Mouse (Mus musculus): ENCODE results near the gene Slc24a4. TPM values are rescaled to one million over a fixed set of nuclear protein-coding genes. Genes with fewer than 3 reads are reported as not detected.

Slc24a4 gene
- polyA plus RNA-seq, 1 experiment from 2014 or later, result 2.4 TPM

DNA sequence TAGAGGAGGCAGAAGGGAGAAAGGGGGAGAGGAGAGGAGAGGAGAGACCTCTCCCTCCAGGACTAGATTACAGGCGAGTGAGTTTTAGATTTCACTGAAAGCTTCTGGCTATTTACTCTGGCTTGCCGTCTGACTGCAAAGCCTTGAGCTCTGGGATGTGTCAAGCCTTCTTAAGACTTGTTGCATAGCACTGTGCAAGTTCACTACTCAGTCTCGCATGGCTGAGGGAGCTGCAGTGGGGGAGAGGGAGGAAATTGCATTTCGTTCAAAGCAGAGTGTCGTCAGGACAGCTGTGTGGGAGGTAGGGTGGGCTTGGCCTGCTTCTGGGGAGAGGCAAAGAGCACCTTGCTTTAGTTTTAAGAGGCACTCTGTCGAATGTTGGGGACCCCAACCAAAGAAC, 163.2 kb downstream of the Slc24a4 start:
- no peak overlapping the region for H3K4me2 ChIP-seq (replicated peaks)
- H3K9me3 ChIP-seq (ENCODE audit: control insufficient read depth, low read length), result no peaks in the 10 kb centered on the region
- no peak overlapping the region for H3K9ac ChIP-seq
- DNase-seq (ENCODE audit: low spot score), result no peak
- no peak overlapping the region for H3K4me3 ChIP-seq (replicated peaks; ENCODE audit: low read length)
- no peaks in the 10 kb centered on the region for H3K36me3 ChIP-seq (replicated peaks; ENCODE audit: control insufficient read depth, insufficient read depth)
- H3K4me1 ChIP-seq (replicated peaks; ENCODE audit: control insufficient read depth, insufficient read depth, low read length), result peaks cover 7% of the 10 kb centered on the region; the same call in 1 of the 2 replicates
- ATAC-seq (ENCODE audit: low FRiP score), result no peak
- 60% methylated on average over 6 of the region's 6 CpGs for WGBS
- no peak overlapping the region for H3K27ac ChIP-seq
- no peaks in the 10 kb centered on the region for H3K27me3 ChIP-seq (ENCODE audit: control insufficient read depth, insufficient read depth, low read length)

DNA sequence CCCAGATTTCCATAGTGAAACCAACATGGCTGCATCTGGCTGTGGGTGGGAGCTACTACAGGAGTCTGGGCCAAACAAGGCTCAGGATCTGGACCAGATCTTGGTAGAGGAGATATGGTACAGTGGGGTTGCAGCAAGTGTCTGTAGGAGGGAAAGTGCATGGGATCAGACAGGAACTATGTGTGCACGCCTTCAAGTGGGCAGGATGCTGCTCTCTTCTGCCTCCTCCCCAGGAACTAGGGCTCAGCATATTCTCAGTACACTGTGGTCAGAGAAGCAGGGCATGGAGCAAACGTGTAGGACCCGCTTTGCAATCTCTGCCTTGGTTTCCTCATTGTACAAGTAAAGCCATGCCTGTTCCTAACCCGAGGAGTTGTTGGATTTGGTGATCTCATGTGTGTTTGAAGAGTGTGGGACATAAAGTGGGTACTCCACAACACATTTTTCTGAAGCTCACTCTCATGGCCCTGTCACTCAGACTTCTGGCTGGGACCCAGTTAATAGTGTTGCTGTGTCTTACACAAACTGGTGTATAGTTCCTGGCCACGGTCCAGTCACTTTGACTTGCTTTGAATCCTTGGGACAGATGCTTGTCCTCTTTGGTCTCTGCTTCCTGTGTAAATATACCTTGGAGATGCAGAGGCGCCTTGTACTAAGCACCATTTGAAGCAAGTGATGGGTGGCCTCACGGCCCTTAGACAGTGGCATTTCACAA, 164.1 kb downstream of the Slc24a4 start:
- no peaks in the 10 kb centered on the region for H3K27me3 ChIP-seq (ENCODE audit: control insufficient read depth, insufficient read depth, low read length)

DNA sequence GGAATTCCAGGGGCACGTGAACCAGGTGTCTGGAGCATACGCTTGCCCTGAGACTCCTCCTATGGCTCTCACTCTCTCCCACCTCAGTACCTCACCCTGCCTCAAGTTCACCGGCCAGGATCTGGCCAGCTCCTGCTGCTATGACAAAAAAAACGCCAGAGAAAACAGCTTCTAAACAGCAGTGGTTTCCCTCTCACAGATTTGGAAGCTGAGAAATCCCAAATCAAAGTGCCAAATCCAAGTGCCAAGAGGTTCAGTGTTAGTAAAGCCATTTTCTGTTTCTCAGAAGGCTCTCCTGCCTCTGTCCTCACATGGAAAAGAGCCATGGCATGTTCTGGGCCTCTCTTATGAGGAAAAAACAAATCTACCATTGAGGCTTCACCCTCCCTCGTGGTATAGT, 166.1 kb downstream of the Slc24a4 start:
- no peaks in the 10 kb centered on the region for H3K9me3 ChIP-seq (ENCODE audit: control insufficient read depth, low read length)
- ATAC-seq (ENCODE audit: low FRiP score) (no peak), DNase-seq (ENCODE audit: low spot score) (no peak)
- H3K4me2 ChIP-seq (replicated peaks), result no peak overlapping the region
- no peaks in the 10 kb centered on the region for H3K36me3 ChIP-seq (replicated peaks; ENCODE audit: control insufficient read depth, insufficient read depth)
- H3K27me3 ChIP-seq (ENCODE audit: control insufficient read depth, insufficient read depth, low read length), result no peaks in the 10 kb centered on the region
- WGBS, result 79% methylated on average over 5 of the region's 5 CpGs
- no peaks in the 10 kb centered on the region for H3K4me1 ChIP-seq (replicated peaks; ENCODE audit: control insufficient read depth, insufficient read depth, low read length)
- H3K27ac ChIP-seq, result no peak overlapping the region
- H3K9ac ChIP-seq, result no peak overlapping the region
- H3K4me3 ChIP-seq (replicated peaks; ENCODE audit: low read length), result no peak overlapping the region

More for the DNA sequence above, 164.1 kb downstream of the Slc24a4 start:
- Histone ChIP-seq H3K4me3 (replicated peaks; ENCODE audit: low read length) (no peak overlapping the region), H3K27ac (no peak overlapping the region), H3K9me3 (ENCODE audit: control insufficient read depth, low read length) (no peaks in the 10 kb centered on the region), H3K36me3 (replicated peaks; ENCODE audit: control insufficient read depth, insufficient read depth) (no peaks in the 10 kb centered on the region), H3K4me2 (replicated peaks) (no peak overlapping the region), H3K4me1 (replicated peaks; ENCODE audit: control insufficient read depth, insufficient read depth, low read length) (no peaks in the 10 kb centered on the region), H3K9ac (no peak overlapping the region)
- DNase-seq (ENCODE audit: low spot score) (no peak), ATAC-seq (ENCODE audit: low FRiP score) (no peak)
- WGBS, result 82% methylated on average over 7 of the region's 7 CpGs

DNA sequence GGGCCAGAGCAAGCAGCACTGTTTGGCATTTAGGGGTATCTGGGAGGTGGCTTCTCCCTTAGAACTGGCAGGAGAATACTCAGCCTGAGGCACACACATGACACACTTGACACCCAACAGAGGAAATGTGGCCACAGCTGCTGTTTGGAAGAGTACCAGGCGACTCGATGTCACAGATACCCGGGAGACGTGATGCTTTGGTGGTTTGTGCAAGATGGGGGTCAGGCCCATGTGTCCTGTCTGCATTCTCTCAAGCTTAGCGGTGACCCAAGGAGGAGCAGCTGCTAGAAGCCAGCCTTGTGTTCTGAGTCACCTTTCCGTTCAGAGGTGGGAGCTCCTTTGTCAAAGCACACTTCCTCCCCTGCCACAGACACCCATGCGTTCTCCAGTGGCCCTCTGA, 166.7 kb downstream of the Slc24a4 start:
- Histone ChIP-seq H3K27me3 (ENCODE audit: control insufficient read depth, insufficient read depth, low read length) (no peaks in the 10 kb centered on the region), H3K4me1 (replicated peaks; ENCODE audit: control insufficient read depth, insufficient read depth, low read length) (no peaks in the 10 kb centered on the region), H3K36me3 (replicated peaks; ENCODE audit: control insufficient read depth, insufficient read depth) (no peaks in the 10 kb centered on the region), H3K4me2 (replicated peaks) (no peak overlapping the region), H3K9ac (no peak overlapping the region), H3K27ac (no peak overlapping the region), H3K4me3 (replicated peaks; ENCODE audit: low read length) (no peak overlapping the region), H3K9me3 (ENCODE audit: control insufficient read depth, low read length) (no peaks in the 10 kb centered on the region)
- DNase-seq (ENCODE audit: low spot score) (no peak), ATAC-seq (ENCODE audit: low FRiP score) (no peak)
- 64% methylated on average over 7 of the region's 7 CpGs for WGBS

DNA sequence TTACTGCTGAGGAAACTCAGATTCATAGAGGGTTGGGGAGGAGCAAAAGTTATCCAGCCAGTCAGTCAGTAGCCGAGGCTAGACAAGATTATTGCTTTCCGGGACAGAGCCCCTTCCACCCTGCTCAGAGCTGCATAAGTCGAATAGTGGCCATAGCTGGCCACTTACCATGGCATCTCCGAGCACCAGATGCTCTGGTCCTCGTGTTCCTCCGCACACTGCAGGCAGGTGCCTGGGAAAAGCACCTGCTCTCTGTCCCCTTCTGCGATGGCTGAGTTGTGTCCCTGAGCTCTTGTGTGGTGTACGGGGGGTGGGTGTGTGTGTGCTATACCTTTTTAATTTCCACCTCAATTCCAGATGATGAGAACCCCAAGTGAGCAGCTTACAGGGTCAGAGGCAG, 167.1 kb downstream of the Slc24a4 start:
- Histone ChIP-seq H3K27me3 (ENCODE audit: control insufficient read depth, insufficient read depth, low read length) (no peaks in the 10 kb centered on the region), H3K4me2 (replicated peaks) (no peak overlapping the region), H3K36me3 (replicated peaks; ENCODE audit: control insufficient read depth, insufficient read depth) (no peaks in the 10 kb centered on the region), H3K9me3 (ENCODE audit: control insufficient read depth, low read length) (no peaks in the 10 kb centered on the region), H3K4me1 (replicated peaks; ENCODE audit: control insufficient read depth, insufficient read depth, low read length) (no peaks in the 10 kb centered on the region), H3K9ac (no peak overlapping the region), H3K27ac (no peak overlapping the region), H3K4me3 (replicated peaks; ENCODE audit: low read length) (no peak overlapping the region)
- DNase-seq (ENCODE audit: low spot score) (no peak), ATAC-seq (ENCODE audit: low FRiP score) (no peak)
- 83% methylated on average over 8 of the region's 8 CpGs for WGBS

DNA sequence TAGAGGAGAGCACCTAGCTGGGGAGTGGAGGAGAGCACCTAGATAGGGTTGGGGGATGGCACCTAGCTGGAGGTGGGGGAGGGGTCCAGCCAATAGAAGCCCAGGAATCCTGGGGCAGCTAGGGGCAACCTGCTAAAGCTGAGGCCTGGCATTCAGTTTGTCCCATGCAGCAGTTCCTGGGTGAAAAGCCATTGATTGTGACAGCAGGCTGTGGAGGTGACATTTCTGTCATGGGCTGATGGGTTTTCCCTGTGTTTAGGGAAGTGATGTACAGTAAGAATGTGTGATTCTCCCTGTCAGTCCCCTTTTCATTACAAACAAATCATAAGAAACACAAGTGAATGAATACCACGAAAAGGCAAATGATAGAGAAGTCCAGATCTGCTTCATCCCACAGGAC, 167.8 kb downstream of the Slc24a4 start:
- Histone ChIP-seq H3K4me3 (replicated peaks; ENCODE audit: low read length) (no peak overlapping the region), H3K4me1 (replicated peaks; ENCODE audit: control insufficient read depth, insufficient read depth, low read length) (no peaks in the 10 kb centered on the region), H3K4me2 (replicated peaks) (no peak overlapping the region), H3K27me3 (ENCODE audit: control insufficient read depth, insufficient read depth, low read length) (no peaks in the 10 kb centered on the region), H3K27ac (no peak overlapping the region), H3K9ac (no peak overlapping the region), H3K36me3 (replicated peaks; ENCODE audit: control insufficient read depth, insufficient read depth) (no peaks in the 10 kb centered on the region), H3K9me3 (ENCODE audit: control insufficient read depth, low read length) (no peaks in the 10 kb centered on the region)
- DNase-seq (ENCODE audit: low spot score) (no peak), ATAC-seq (ENCODE audit: low FRiP score) (no peak)
- whole genome bisulfite sequencing, result 86% methylated on average over 1 of the region's 1 CpGs

- no peak for ATAC-seq (ENCODE audit: low FRiP score)
- Histone ChIP-seq H3K27me3 (ENCODE audit: control insufficient read depth, insufficient read depth, low read length) (no peaks in the 10 kb centered on the region), H3K36me3 (replicated peaks; ENCODE audit: control insufficient read depth, insufficient read depth) (no peaks in the 10 kb centered on the region), H3K4me2 (replicated peaks) (no peak overlapping the region), H3K9ac (no peak overlapping the region), H3K4me3 (replicated peaks; ENCODE audit: low read length) (no peak overlapping the region), H3K4me1 (replicated peaks; ENCODE audit: control insufficient read depth, insufficient read depth, low read length) (no peaks in the 10 kb centered on the region), H3K9me3 (ENCODE audit: control insufficient read depth, low read length) (no peaks in the 10 kb centered on the region), H3K27ac (no peak overlapping the region)
- DNase-seq (ENCODE audit: low spot score), result no peak
- 80% methylated on average over 4 of the region's 4 CpGs for WGBS
Observed at GRCm38 (mm10) chr12:102296967-102297366, 168.4 kb downstream of the Slc24a4 start.

DNA sequence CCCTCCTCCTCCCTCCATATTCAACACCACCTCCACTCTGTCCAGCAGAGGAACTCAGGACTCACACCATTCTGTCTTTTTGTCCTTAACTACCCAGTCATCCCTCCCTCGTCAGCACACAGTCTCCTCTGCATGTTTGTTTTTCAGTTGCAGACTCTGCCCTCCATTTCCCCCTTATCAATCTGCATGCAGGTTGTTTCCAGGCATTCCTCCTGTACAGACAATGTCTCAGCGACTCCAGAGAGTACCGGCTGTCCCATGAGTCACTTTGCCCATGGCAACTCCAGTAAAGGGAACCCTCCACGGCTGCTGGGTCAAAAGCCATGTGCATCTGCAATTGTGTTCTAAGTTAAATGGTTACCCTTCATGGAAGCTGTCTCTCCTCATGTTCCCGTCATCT, 170.7 kb downstream of the Slc24a4 start:
- WGBS, result 59% methylated on average over 5 of the region's 5 CpGs
- Histone ChIP-seq H3K9ac (no peak overlapping the region), H3K27ac (no peak overlapping the region), H3K36me3 (replicated peaks; ENCODE audit: control insufficient read depth, insufficient read depth) (no peaks in the 10 kb centered on the region), H3K4me2 (replicated peaks) (no peak overlapping the region), H3K27me3 (ENCODE audit: control insufficient read depth, insufficient read depth, low read length) (no peaks in the 10 kb centered on the region), H3K4me1 (replicated peaks; ENCODE audit: control insufficient read depth, insufficient read depth, low read length) (0 out of 2 replicates have a peak, but pooled peaks cover 2% of the 10 kb centered on the region), H3K4me3 (replicated peaks; ENCODE audit: low read length) (no peak overlapping the region), H3K9me3 (ENCODE audit: control insufficient read depth, low read length) (no peaks in the 10 kb centered on the region)
- ATAC-seq (ENCODE audit: low FRiP score), result no peak
- no peak for DNase-seq (ENCODE audit: low spot score)

DNA sequence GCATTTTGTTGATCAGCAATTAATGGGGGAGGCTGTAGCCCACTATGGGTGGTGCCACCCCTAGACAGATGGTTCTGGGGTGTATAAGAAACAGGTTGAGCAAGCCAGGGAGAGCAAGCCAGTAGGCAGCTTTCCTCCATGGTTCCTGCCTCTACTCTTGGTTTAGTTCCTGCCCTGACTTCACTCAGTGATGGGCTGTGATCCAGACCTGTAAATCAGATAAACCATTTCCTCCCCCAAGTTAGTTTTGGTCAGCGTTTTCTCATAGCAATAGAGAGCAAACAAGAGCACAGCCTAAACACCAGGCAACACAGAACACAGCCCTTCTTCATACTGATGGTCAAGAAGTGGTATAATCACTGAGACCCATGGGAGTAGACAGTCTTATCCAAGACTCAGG, 173.1 kb downstream of the Slc24a4 start:
- no peak for DNase-seq (ENCODE audit: low spot score)
- 0 out of 2 replicates have a peak, but pooled peaks cover 2% of the 10 kb centered on the region for H3K4me1 ChIP-seq (replicated peaks; ENCODE audit: control insufficient read depth, insufficient read depth, low read length)
- no peaks in the 10 kb centered on the region for H3K9me3 ChIP-seq (ENCODE audit: control insufficient read depth, low read length)
- H3K27me3 ChIP-seq (ENCODE audit: control insufficient read depth, insufficient read depth, low read length), result no peaks in the 10 kb centered on the region
- no peak overlapping the region for H3K4me2 ChIP-seq (replicated peaks)
- no peak overlapping the region for H3K27ac ChIP-seq
- H3K36me3 ChIP-seq (replicated peaks; ENCODE audit: control insufficient read depth, insufficient read depth), result no peaks in the 10 kb centered on the region
- no peak overlapping the region for H3K4me3 ChIP-seq (replicated peaks; ENCODE audit: low read length)
- WGBS, result 90% methylated on average over 1 of the region's 1 CpGs
- no peak overlapping the region for H3K9ac ChIP-seq
- no peak for ATAC-seq (ENCODE audit: low FRiP score)

DNA sequence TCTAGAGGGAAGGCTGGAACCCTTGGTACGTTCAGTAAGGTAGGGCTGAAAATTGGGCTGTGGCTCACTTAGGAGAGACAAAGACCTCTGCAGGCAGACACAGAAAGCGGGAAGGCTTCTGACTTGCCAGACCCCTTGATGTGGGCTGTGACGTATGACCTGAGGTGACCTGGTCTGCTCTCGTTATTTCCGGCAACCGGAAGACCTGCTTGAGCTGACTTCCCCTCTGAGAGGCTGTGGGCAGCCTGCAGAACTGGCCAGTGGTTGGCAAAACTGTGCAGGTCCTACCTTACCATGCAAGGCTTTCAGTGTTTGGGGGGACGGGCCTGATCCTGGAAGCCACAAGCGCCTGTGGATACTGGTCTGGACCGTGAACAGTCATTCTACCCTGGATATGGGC, 173.8 kb downstream of the Slc24a4 start:
- Histone ChIP-seq H3K9ac (no peak overlapping the region), H3K4me1 (replicated peaks; ENCODE audit: control insufficient read depth, insufficient read depth, low read length) (0 out of 2 replicates have a peak, but pooled peaks cover 2% of the 10 kb centered on the region), H3K27me3 (ENCODE audit: control insufficient read depth, insufficient read depth, low read length) (no peaks in the 10 kb centered on the region), H3K36me3 (replicated peaks; ENCODE audit: control insufficient read depth, insufficient read depth) (no peaks in the 10 kb centered on the region), H3K4me3 (replicated peaks; ENCODE audit: low read length) (no peak overlapping the region), H3K9me3 (ENCODE audit: control insufficient read depth, low read length) (no peaks in the 10 kb centered on the region), H3K4me2 (replicated peaks) (no peak overlapping the region), H3K27ac (no peak overlapping the region)
- ATAC-seq (ENCODE audit: low FRiP score), result no peak
- no peak for DNase-seq (ENCODE audit: low spot score)
- 78% methylated on average over 9 of the region's 9 CpGs for WGBS

Measured in hindbrain, embryonic 14.5 days (tissue).